ENCODE assay signal across 8 mouse cellular contexts in genomic region chr2:74762522-74763244, GRCm38 (mm10). TPM values are rescaled to one million over a fixed set of nuclear protein-coding genes. Genes with fewer than 3 reads are reported as not detected.
DNase-seq lines count a peak whose midpoint lies in the region; ATAC-seq and TF ChIP-seq lines count a peak whose summit lies in the region.

Hoxd1 (plus strand) TSS chr2:74762980.

- DNase-seq in thymus, postnatal 4 days, result peak; percentile 32
- no peak for DNase-seq in thymus, postnatal 10 days (ENCODE audit: low spot score in 2 of 2)
- no peak for DNase-seq in hindbrain, embryonic 14.5 days (ENCODE audit: low spot score)
- DNase-seq in liver, embryonic 11.5 days (ENCODE audit: low spot score), result peak; percentile 52
- DNase-seq in left cerebral cortex, adult 18-20 months (ENCODE audit: low spot score in 2 of 2), result no peak
- no peak for DNase-seq in thymus, postnatal 25 days

- peak within 1 kb of the TSS; percentile 93 for H3K4me2 ChIP-seq in embryonic facial prominence, embryonic 13.5 days
- peak within 1 kb of the TSS; percentile 96 for H3K4me2 ChIP-seq in hindbrain, embryonic 14.5 days (replicated peaks)
- peak within 1 kb of the TSS; percentile 76 for H3K4me2 ChIP-seq in liver, embryonic 11.5 days

- H3K36me3 ChIP-seq in embryonic facial prominence, embryonic 13.5 days, result no peaks in the 10 kb centered on the region
- H3K36me3 ChIP-seq in hindbrain, embryonic 14.5 days (replicated peaks; ENCODE audit: control insufficient read depth, insufficient read depth), result no peaks in the 10 kb centered on the region
- H3K36me3 ChIP-seq in liver, embryonic 11.5 days (ENCODE audit: control insufficient read depth, insufficient read depth, low read length), result no peaks in the 10 kb centered on the region
- no peaks in the 10 kb centered on the region for H3K36me3 ChIP-seq in small intestine, adult 2 months (ENCODE audit: control insufficient read depth, insufficient read depth, low read length)

- H3K9ac ChIP-seq in embryonic facial prominence, embryonic 13.5 days, result peak within 1 kb of the TSS; percentile 51
- peak within 1 kb of the TSS; percentile 34; the same call in 1 of the 2 replicates for H3K9ac ChIP-seq in hindbrain, embryonic 14.5 days
- H3K9ac ChIP-seq in liver, embryonic 11.5 days (ENCODE audit: low read depth, low read length), result no peak within 1 kb of the TSS

- H3K27ac ChIP-seq in embryonic facial prominence, embryonic 13.5 days, result no peak within 1 kb of the TSS
- H3K27ac ChIP-seq in hindbrain, embryonic 14.5 days, result no peak within 1 kb of the TSS
- H3K27ac ChIP-seq in liver, embryonic 11.5 days (ENCODE audit: low read depth, low read length), result no peak within 1 kb of the TSS
- no peak within 1 kb of the TSS for H3K27ac ChIP-seq in small intestine, adult 2 months (ENCODE audit: insufficient read depth, low read depth, low read length)

- TF ChIP-seq POLR2A in small intestine, adult 2 months (IDR thresholded peaks at IDR 0.05; ENCODE audit: low read depth, low read length), result no peak

- H3K27me3 ChIP-seq in embryonic facial prominence, embryonic 13.5 days, result peaks cover 91% of the 10 kb centered on the region
- H3K27me3 ChIP-seq in hindbrain, embryonic 14.5 days (ENCODE audit: control insufficient read depth, insufficient read depth, low read length), result peaks cover 84% of the 10 kb centered on the region
- peaks cover 75% of the 10 kb centered on the region for H3K27me3 ChIP-seq in liver, embryonic 11.5 days (replicated peaks; ENCODE audit: control insufficient read depth, insufficient read depth, low read length)
- H3K27me3 ChIP-seq in small intestine, adult 2 months (ENCODE audit: control insufficient read depth, insufficient read depth, low read length), result peaks cover 24% of the 10 kb centered on the region

- under 1% methylated on average over 61 of the region's 61 CpGs for WGBS in embryonic facial prominence, embryonic 13.5 days
- WGBS in hindbrain, embryonic 14.5 days, result under 1% methylated on average over 60 of the region's 61 CpGs
- WGBS in liver, embryonic 11.5 days, result under 1% methylated on average over 60 of the region's 61 CpGs
- WGBS in small intestine, adult 2 months, result 2% methylated on average over 60 of the region's 61 CpGs

- no peaks in the 10 kb centered on the region for H3K9me3 ChIP-seq in embryonic facial prominence, embryonic 13.5 days
- no peaks in the 10 kb centered on the region for H3K9me3 ChIP-seq in hindbrain, embryonic 14.5 days (ENCODE audit: control insufficient read depth, low read length)
- H3K9me3 ChIP-seq in liver, embryonic 11.5 days (ENCODE audit: control insufficient read depth, low read length), result no peaks in the 10 kb centered on the region

- H3K4me3 ChIP-seq in embryonic facial prominence, embryonic 13.5 days, result peak within 1 kb of the TSS; percentile 53
- peak within 1 kb of the TSS; percentile 57 for H3K4me3 ChIP-seq in hindbrain, embryonic 14.5 days (replicated peaks; ENCODE audit: low read length)
- peak within 1 kb of the TSS; percentile 48 for H3K4me3 ChIP-seq in liver, embryonic 11.5 days (ENCODE audit: low read depth, low read length)
- peak within 1 kb of the TSS; percentile 36 for H3K4me3 ChIP-seq in small intestine, adult 2 months (ENCODE audit: low read depth, low read length)

- H3K4me1 ChIP-seq in embryonic facial prominence, embryonic 13.5 days, result peaks cover 17% of the 10 kb centered on the region
- H3K4me1 ChIP-seq in hindbrain, embryonic 14.5 days (replicated peaks; ENCODE audit: control insufficient read depth, insufficient read depth, low read length), result peaks cover 16% of the 10 kb centered on the region
- peaks cover 3% of the 10 kb centered on the region for H3K4me1 ChIP-seq in liver, embryonic 11.5 days (replicated peaks; ENCODE audit: control insufficient read depth, insufficient read depth, low read length)
- peaks cover 7% of the 10 kb centered on the region for H3K4me1 ChIP-seq in small intestine, adult 2 months (ENCODE audit: control insufficient read depth, insufficient read depth, insufficient read length, low read length)

- TF ChIP-seq CTCF in small intestine, adult 2 months (IDR thresholded peaks at IDR 0.05; ENCODE audit: extremely low read depth, insufficient read length, insufficient replicate concordance, low read depth, low read length), result no peak

- ATAC-seq in embryonic facial prominence, embryonic 13.5 days (ENCODE audit: insufficient number of reproducible peaks, insufficient read depth, low FRiP score, low TSS enrichment, low read depth), result peak; percentile 81
- peak; percentile 84 for ATAC-seq in hindbrain, embryonic 14.5 days (ENCODE audit: low FRiP score)
- ATAC-seq in liver, embryonic 11.5 days (replicated peaks; ENCODE audit: low FRiP score), result 0 out of 2 replicates have a peak, but pooled peaks have one; percentile 36

RNA-seq across cellular contexts. Expression of gene Hoxd1, which starts in this region (rescaled TPM):
- 3.8 and 5.4 TPM in 2 replicates for polyA plus RNA-seq in embryonic facial prominence, embryonic 13.5 days (2015; fragmentation: Nextera tagmentation; extraction: Ambion mirVana)
- polyA plus RNA-seq in hindbrain, embryonic 14.5 days (2014; fragmentation: Nextera tagmentation; extraction: Ambion mirVana), result 0.64 and 0.76 TPM in 2 replicates
- polyA plus RNA-seq in liver, embryonic 11.5 days (2014; fragmentation: Nextera tagmentation; extraction: Ambion mirVana), result 0.11 TPM in 1 of 2 replicates, not detected in the other
- not detected in 2 replicates for polyA plus RNA-seq in small intestine, adult 2 months (2012; rRNA removed)
- total RNA-seq in left cerebral cortex, adult 18-20 months (2021), result not detected

Comparison
In these comparisons a context has a peak if more than half of its experiments do, and no peak if none do; other contexts are left out.
1. Peak in ATAC-seq, H3K4me3 ChIP-seq, H3K9ac ChIP-seq and H3K4me2 ChIP-seq in hindbrain, embryonic 14.5 days; RNA of the gene not detected or under 1 TPM.
2. Peak in DNase-seq, ATAC-seq, H3K4me3 ChIP-seq and H3K4me2 ChIP-seq in liver, embryonic 11.5 days; RNA of the gene not detected or under 1 TPM.